Mouse (Mus musculus): ENCODE measurements around the gene Atp6v1a.

Atp6v1a gene

DNA sequence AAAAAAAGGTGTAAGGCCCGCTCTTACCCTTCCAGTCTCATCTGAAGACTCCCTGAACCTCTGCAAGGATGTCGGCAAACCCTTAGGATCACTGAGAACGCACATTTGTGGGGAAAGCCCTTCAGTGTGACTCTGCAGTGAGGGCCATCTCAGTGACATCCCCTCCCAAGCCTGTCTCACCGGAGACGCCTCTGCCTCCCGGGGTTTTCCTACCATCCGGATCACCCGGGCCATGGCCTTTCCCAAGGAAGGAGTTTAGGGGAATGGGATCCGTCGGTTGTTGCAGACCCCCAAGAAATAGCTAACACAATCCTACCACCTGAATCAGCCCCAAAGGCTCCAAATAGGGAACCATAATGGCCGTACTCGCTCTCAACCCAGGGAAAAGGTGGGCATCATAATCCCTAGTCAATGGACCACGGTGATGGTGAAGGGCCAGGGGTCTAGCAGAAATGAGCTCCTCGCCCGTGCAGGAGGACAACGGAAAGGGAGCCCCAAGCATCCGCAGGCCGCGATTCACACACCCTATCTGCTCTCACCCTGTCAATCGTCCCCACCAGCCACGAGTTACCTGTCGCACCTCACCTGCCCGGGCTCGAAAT, 1.0 kb downstream of the Atp6v1a start:
- no peak for DNase-seq (ENCODE audit: low spot score)

DNA sequence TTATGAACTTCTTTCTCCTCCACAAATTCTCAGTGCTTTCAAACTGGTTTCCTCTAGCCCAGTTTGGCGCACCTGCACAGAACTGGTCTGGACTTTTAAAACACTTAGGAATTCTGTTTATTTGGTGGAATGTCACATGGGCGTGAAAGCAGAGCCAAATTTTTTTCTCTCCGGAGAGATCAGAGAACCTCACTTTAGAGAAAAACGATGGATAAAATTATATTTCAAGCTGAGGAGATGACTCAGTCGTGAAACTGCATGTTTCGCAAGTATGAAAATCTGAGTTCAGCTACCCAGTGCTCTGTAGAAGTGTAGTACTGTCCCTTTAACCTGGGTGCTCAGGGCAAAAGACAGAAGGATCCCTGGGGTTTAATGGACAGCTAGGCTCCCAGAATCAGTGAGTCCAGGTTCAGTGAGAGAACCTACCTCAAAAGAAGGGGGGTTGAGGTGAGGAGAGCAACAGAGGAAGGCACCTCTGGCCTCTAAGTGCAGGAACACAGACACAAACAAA, 2.9 kb downstream of the Atp6v1a start:
- DNase-seq (ENCODE audit: low spot score) = no peak

DNA sequence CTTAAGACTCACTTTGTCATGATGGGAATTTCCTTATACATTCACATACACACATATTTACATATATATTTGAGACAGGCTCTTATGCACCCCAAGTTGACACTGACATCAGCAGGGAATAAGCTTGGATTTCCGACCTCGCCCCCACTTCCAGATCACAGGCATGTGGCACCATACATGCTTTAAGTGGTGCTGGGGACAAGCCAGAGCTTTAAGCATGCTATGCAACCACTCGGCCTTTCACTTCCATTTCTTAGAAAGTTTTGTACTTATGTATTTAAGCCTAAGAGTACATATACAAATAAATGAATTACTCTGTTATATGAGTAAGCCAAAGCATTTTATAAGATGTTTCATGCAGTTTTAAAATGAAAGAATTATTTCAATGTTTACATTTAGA, 6.3 kb downstream of the Atp6v1a start:
- no peak for DNase-seq (ENCODE audit: low spot score)

DNA sequence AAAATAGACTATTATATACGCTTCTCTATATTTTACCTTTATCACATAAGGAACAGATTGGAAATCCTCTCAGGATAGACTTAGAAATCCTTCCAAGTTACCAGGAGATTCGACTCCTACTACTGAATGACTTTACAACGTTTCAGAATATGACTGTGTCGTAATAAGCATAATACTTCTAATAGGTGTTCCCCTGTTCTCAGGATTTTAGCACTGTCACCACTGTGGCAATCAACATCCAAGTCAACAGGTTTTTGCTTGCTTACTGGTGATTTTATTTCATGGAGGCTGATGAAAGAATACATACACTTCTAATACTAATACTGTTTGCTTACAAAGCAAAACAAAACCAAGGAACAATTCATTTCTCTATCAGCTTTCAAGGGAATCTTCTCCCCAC, 7.2 kb downstream of the Atp6v1a start:
- DNase-seq (ENCODE audit: low spot score) = no peak

DNA sequence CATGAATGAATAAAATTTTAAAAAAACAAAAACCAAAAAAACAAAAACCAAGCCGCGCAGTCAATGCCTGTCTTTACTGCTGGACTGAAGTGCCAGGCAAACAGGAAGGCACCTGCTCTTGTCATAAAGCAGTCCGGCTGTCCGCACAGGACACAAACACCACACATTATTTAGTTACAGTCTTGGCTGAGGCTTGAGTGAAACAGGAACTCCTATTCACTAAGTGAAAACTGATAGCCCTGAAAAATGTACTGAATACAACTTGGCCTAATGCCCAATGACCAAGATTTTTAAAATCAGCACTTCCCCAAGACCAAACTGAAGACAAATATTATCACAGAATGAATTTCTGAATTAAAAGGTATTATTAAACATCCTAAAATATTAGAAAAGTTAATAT, 13.1 kb downstream of the Atp6v1a start:
- no peak for DNase-seq (ENCODE audit: low spot score)

DNA sequence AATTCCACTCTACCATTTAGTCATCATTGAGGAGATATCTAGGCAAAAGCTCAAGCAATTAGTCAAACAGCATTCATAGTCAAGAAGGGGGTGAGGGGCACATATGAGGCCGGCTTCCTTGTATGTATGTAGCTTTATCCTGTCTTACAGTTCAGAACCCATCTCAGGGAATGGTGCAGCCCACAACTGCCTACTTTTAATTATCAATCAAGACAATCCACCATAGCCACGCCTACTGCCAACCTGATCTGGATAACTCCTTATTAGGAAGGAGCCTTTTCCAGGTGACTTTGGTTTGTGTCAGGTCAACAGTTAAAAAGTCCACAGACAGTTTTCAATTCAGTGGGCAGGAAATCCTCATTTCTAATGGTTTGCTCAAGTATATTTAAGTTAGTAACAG, 14.1 kb downstream of the Atp6v1a start:
- DNase-seq (ENCODE audit: low spot score) = no peak

DNA sequence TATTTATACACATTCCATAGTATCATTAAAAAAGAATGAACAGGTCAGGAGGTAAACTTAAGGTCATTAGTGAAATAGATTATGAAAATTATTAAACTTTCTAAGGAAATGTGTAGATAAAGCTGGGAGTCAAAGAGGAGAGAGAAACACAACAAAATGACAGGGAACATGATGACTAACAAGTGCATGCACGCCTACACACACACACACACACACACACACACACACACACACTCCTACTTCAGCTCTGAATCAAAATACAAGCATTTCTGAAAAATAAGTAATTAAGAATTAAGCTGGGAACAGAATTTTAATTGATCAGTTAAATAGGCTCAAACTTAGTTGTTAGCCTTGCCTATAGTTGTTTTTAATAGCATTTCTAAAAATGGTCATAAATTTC, 14.8 kb downstream of the Atp6v1a start:
- no peak for DNase-seq (ENCODE audit: low spot score)

DNA sequence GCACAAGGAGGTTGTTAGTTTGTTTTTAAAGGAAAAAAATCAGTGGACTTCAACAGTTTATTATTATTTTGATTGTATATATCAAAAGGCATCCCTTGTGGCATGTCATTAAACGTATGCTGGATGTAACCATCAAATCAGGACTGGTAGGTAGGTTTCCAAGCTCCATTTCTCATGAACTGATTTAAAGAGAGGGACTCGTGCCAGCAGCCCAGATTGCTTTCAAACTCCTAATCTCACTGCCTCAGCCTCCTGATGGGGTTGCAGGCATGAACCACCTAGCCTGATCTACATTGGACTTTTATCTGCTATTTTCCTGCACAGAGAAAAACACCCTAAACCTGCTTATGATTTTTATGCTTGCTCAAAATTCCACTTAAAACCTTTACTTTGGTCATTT, 15.7 kb downstream of the Atp6v1a start:
- no peak for DNase-seq (ENCODE audit: low spot score)

DNA sequence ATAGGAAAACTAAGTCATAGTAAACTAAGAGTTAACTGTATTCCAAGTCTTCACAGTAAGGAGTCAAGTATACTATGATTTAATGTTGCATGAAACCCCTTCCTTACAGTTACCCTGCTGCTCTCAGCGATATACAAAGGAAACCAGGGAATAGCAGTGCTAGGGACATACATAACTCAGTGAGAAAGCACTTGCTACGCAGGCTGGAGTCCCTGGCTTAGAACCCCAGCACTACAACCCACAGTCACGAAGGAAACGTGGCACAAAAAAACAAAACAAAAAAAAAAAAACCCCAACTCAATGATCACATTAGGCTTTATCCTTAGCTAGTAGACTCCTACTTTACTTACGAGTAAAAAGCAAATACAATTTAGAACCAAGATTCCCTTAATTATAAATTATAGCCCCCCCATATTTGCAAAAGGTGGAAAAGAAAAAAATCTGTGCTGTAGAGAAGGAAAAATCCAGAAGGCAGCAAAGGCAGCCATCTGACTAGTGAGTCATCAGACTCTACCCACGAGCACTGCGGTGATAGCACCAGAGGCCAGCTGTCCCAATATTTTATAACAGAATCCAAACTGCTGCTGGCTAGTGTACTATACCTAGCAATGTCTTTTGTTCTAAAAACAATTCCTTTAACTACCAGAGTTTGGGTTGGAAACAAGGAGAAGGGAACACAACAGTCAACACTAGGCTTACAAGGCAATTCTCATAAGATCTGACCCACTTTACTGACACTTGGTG, 16.4 kb downstream of the Atp6v1a start:
- DNase-seq (ENCODE audit: low spot score) = no peak

DNA sequence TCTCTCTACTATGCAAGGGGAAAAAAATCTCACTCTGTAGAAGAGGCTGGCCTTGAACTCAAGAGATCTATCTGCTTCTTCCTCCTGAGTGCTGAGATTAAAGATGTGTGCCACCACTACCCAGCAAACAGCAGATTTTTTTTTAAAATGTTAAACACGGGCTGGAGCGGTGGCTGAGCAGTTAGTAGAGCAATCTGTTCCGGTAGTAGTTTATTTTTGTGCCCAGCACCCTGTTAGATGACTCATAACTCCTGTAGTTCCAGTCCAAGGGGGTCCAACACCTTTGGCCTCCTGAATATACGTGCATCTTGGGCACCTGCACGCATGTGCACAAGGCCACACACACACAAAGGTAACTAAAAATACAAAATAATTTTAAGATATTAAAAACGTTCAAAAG, 16.9 kb downstream of the Atp6v1a start:
- DNase-seq (ENCODE audit: low spot score) = no peak

DNA sequence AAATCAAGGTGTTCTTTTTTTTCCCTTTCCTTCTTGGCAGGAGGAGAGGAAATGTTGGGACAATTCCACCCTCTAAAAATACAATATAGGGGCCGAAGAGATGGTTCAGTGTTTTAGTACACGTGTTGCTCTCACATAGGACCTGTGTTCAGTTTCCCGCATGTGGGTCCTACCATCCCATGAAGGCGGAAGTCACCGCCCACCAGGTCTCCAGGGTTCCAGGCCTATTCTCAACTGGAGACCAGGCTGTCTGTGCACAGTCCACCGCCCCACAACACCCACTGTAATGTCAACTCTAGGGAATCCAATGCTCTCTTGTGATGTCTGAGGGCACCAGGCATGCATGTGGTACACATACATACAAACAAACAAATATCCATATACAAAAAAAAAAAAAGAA, 17.4 kb downstream of the Atp6v1a start:
- DNase-seq (ENCODE audit: low spot score) = no peak

DNA sequence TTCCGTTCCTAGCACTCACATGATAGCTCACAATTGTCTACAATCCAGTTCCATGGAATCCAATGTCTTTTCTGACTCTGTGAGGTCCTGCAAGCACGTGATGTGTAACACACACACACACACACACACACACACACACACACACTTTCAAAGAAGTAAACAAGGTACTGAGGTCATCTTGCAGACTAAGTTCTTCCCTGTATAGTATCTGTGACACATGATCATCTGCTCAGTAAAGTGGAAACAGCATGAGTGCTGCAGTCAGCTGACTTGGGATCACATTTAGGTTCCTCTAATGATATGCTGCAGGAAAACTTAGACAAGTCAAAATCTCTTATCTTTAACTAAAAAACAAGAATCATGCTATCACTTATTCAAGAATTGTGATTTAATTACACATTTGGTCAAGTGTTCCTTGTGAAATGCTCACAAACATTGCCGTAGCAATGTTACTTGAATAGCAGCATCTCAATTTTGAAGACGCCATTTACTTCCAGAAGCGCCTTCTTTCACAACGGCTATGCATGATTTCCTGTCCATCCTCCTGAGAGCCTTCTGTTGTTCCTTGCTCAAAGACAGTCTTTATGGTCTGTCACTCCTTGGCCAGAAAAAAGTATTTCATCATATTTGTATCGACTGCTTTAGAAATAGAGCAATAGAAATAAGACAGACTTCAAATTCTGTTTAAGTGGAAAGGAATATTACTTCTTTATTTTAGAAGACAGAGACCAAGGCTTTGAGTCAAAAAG, 19.6 kb downstream of the Atp6v1a start:
- DNase-seq (ENCODE audit: low spot score) = no peak

DNA sequence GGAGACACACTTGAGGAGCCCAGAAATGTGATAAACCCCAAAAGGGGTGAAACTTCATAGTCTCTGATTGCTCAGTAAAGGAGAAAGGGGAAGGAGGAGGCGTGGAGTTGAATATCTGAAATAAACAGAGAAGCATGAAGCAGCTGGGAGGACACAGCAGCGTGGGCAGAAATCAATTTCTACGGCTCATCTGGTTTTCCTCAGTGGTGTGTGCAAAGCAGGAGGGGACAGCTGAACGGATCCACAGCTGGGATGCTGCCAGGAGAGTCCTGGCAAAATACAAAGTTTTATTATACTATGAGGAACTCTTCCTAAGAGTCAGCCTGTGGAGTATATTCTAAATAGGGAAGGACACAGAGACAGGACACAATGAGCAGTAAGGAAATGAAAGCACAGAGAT, 30.5 kb downstream of the Atp6v1a start:
- no peak for DNase-seq (ENCODE audit: low spot score)

DNA sequence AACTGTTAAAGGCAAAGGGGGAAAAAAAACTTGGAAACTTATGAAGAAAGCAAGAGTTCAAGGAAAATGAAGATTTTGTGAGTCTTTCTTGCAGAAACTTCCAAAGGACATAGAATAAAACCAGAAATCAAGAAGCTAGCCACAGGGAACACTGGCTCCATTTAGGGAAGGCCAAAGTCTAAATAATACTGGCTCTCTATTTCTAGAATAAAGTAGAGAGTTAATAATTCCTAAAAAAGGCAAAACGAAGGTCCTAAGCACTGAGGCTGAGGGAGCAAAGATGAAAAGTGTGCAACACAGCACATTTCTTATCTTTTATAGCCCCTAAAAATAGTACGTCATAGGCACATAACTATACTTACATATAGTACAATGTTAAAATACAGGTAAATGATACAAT, 34.3 kb downstream of the Atp6v1a start:
- no peak for DNase-seq (ENCODE audit: low spot score)

DNA sequence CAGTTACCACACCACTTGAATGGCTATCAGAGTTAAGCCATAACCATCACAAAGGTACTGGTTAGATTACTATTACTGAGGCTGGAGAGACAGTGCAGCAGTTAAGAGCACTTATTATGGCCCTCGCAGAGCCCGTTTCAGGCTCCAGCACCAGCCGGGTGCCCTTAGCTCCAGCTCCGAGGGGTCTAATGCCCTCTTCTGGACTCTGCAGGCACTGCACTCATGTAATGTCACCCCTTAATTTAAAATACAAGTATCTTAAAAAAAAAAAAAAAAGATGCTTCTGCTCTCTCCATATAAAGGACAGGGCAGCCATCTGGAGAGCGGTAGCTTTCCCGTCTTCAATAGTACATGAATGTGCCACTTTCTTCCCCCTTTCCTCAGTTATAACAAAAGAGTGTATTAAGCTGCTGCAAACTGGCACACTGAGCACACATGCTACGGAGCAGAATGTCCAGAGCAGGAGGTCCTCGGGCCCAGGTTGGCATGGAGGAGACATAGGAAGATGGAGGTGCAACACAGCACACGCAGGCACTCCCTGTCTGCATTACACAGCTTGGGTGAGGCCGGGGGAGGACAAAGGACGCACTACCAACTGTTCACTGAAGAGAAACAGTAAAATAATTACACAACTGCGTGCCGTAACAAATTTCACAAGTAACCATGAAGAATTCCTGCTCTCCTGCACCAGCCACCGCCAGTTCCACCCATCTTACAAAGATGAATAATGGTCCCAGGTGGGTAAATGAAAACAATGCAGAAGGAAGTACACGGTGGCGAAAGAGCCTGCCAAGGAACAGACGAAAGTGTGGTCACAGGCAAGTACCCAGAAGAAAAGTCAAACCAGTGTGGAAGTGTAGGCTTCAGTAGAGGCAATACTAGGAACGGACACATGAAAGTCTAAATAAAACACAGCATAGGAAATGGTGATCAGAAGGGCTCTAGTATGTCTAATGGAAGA, 35.4 kb downstream of the Atp6v1a start:
- DNase-seq (ENCODE audit: low spot score) = no peak

DNA sequence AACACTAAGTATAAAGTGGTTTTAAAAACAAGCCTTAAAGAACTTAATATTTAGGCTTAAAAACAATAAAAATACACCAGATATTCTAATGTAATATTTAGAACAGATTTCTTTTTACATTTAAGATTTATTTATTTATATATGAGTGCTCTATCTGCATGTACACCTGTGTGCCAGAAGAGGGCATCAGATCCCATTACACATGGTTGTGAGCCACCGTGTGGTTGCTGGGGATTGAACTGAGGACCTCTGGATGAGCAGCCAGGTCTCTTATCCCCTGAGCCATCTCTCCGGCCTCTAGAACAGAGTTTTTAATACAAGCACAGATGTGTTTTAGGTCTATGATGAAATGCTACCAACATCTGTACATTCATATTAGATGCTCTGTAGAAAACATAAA, 36.6 kb downstream of the Atp6v1a start:
- no peak for DNase-seq (ENCODE audit: low spot score)

DNA sequence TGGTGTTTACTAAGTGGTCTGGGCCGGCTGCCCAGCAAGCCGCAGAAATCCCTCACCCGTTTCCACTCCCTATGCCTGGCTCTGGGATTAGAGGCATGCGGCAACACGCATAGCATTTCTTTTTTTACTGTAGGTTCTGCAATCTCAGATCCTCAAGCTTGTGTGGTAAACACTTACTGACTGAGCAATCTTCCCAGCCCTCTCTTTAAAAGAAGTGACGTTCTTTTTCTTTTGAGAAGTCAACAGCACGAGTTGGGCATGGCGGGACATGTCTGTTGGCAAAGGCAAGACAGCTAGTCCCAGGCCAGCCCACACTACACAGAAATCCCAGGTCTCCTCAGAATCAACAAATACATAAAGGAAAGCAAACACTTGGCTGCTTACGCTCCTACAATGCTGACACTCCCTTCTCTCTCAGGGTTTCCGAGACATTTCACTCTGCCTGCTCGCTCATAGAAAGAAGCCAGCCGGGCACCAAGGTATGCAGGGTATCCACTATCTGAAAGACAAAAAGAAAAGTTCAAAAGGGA, 38.3 kb downstream of the Atp6v1a start:
- DNase-seq (ENCODE audit: low spot score) = no peak

DNA sequence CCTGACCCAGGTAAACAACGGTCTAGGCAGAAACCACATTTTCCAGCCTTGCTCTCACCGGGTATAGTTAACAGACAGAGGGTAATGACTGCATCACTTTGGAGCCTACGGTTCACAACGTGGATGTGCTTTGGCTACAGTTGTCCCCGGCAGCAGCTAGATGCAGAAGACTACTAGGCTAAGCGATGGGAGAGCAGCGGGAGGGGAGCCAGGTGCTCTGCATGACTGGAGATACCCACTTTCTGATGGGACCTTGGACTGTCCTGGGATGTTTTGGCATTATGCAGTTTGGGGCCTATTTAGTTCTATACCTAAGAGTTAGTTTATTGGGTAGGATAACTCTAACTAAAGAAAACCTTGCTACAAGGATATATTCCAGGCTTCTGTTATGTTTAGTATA, 40.1 kb downstream of the Atp6v1a start:
- no peak for DNase-seq (ENCODE audit: low spot score)

DNA sequence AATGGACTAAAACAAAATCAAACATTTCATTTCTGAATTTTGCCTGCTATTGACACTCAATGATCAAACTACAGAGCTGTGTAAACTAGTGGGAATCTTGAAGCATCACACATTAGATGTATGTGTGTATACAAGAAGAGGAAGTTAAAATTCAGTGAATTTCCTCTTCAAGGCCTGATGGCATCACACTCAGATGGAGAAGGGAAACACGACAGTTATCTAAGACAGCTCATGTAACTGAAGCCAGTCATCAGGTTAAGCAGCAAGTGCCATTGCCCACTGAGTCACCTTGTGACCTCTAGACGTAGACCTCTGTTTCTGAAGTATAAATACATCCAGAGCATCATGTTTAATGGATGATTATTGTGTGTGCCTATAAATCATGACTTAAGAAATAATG, 51.9 kb downstream of the Atp6v1a start:
- DNase-seq (ENCODE audit: low spot score) = no peak

DNA sequence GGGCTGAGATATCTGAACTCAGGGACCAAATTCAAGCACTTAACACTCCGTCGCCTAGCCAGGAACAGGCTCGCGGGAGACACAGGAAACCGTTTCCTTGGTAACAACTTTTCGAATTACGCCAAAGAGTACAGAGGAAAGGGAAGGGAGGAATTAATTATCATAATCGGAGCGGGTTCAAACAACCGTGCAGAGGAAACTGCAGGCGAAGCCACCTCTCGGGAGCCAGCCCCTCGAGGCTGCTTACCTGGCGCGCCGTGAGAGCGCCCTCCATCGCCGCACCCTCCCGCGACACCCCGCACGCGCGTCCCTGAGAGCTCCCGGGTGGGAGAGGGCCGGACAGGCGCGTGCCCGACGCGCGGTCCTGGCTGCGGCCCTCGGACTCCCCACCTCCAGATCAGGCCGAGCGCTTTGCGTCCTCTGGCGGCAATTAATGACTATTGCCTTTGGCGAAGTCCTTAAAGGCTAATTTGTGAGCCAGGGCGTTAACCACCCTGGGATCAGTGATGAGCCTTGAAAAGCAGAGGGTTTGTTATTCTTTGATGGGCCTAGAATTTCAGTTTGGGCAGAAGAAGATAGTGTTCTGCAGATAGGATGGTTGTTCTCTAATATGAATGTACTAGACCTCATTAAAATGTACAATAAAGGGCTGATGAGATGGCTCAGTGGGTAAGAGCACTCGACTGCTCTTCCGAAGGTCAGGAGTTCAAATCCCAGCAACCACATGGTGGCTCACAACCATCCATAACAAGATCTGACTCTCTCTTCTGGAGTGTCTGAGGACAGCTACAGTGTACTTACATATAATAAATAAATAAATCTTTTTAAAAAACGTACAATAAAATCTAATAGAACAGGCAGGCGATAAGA, 76.2 kb downstream of the Atp6v1a start, which contains the start of gene Gramd1c:
Gramd1c (minus strand) TSS at position 321 of the 870 bp plus-strand sequence.
- DNase-seq (ENCODE audit: low spot score) = peak; percentile 33

DNA sequence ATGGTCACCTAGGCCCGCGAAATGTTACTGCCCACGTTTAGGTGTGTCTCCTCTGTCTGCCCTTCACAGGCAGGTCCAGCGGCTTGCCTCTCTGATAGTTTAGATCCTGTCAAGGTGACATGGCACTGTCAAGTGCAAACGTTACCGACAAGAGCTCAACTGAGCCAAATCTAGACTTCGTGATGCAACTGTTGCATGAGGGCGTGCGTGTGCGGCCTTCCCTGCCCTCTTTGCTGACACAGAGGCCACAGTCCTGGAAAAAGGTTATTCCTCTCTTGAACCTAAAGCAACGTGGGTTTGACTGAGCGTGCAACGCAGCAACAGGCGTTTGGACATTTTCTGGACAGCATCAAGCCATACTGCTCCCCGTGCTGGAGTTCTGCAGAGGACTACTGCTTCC, 78.2 kb downstream of the Atp6v1a start:
- DNase-seq (ENCODE audit: low spot score) = no peak
